Mouse (Mus musculus) mouse trophoblast stem cell (cell line): ENCODE results near the gene Atp2b2.

Experiments
- in situ Hi-C, 2 experiments: fragments of 300-500 bp; cut with MseI, MboI; formaldehyde crosslinking; loops; 2 replicates in 1 of 2; 3 replicates in 1 of 2; pipeline ENCODE4 v1.15.1; 2025

Gene Atp2b2

DNA sequence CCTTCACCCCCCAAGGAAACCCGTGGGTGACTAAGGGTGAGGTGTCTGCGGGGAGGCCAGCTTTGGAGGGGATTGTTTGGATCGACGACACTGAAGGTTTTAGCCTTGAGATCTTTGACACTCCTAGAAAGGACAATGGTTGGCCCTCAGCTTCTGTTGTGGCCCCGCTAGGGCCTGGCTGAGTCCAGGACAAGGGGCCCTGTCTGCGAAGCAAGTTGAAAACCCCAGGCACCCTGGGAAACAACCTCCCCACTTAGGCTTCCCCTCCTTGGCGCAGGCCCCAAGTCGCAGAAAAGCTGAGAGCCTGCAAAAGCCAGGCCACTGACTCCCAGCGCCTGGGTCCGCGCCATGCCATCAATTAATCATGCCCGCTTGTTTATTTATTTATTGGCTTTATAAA, at the start of gene Atp2b2:
Atp2b2 (minus strand) TSS at position 282 of the 400 bp plus-strand sequence.
- in situ Hi-C loops = no loop called here

DNA sequence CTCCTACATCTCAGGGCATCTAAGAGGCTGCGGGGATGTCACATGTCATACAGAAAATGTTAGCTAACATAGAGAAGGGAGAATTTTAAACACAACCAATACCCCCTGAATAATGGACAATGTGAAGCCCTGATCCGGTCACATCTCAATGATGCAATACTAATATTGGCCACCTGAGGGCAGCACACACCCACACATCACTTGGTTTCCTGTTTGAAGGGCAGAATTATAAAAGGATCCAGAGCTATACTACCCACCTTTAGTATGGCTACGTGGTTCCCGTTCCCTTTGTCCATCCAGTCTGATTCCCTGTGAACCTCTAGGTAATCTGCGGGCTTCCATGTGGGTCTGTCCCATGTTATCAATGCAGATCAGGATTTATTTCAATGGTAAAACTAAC, 47.2 kb upstream of the Atp2b2 start:
- in situ Hi-C loops = loop anchor here (5.0 to 25.0 kb wide), 2 partner anchors 248 to 373 kb away; no protein-coding TSS in a partner anchor

DNA sequence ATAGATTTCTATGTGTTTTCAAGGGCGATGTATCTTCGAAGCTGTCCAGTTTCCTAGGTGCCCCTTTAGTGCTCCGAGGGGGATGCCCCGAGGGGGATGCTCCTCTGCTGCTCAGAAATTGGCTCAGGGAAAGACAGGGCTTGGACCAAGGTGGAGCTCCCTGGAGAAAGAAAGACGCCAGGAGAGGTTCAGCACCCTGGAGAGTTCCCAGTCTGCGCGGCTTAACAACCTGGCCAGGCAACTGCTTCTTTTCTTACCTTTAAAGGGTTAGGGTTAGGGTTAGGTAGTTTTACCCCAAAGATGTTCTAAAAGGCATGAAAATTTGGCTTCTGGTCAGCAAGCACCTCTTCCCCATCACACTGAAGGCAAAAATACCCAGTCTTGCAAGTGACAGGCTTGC, 44.7 kb upstream of the Atp2b2 start:
- in situ Hi-C loops = loop anchor here (5.0 to 25.0 kb wide), 2 partner anchors 250 to 375 kb away; no protein-coding TSS in a partner anchor

DNA sequence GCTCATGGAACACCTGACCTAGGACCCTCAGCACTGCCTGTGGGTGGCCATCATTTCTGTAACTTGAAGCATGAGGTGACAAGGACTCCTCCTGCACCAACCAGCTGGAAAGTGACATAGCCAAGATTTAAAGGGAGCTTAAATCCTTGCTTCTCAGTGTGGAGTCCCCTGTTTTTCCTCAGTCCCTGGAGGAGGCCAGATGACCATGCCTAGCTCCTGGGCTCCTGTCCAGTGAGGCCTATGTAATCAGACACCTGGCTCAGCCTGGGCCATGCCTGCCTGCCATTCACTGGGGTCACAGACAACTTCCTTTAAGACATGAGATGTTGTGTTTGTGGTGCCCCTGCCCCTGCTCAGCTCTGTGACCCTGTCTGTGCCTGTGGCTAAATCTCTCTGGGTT, 36.1 kb upstream of the Atp2b2 start:
- in situ Hi-C loops = loop anchor here in 1 of 2 experiments (5.0 to 25.0 kb wide), 2 partner anchors 316 to 384 kb away; no protein-coding TSS in a partner anchor

DNA sequence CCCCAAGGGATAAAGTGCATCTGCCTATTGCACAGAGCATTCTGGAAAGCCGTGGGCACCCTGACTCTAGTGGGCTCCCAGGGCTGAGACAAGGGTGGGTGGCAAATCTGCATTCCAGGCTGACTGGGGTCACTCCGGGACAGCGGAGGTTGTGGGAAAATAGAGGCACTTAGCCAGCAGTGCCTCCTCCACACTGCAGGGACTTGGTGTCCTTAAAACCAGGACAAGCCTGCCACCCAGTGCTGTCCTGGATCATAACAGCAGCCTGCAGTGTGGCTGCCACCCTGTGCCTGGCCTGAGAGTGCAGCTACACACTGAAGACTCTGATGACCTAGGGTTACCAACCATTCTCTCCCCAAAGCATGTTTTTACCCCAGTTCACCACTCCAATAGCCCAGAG, 34.1 kb upstream of the Atp2b2 start:
- in situ Hi-C loops = loop anchor here in 1 of 2 experiments (5.0 to 25.0 kb wide), 2 partner anchors 314 to 386 kb away; no protein-coding TSS in a partner anchor

DNA sequence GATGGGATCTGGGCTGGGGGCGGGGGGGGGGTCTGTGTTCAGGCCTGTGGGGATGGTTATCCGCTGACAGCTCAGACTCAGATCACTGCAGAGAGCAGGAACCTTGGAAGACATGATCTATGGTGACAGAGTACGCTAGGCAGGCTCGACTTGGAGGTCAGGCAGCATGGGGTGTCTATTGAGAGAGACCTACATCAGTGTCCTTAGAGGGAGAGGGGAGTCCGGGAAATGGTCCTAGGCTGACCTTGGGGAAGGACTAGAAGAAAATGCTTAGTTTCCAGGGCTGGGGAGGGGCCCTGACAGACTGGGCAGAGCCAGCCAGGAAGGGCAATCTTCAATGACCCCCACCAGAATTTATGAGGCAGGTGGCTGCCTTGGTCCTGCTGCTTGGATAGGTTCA, 33.6 kb upstream of the Atp2b2 start:
- in situ Hi-C loops = loop anchor here in 1 of 2 experiments (5.0 to 25.0 kb wide), 2 partner anchors 314 to 386 kb away; no protein-coding TSS in a partner anchor

DNA sequence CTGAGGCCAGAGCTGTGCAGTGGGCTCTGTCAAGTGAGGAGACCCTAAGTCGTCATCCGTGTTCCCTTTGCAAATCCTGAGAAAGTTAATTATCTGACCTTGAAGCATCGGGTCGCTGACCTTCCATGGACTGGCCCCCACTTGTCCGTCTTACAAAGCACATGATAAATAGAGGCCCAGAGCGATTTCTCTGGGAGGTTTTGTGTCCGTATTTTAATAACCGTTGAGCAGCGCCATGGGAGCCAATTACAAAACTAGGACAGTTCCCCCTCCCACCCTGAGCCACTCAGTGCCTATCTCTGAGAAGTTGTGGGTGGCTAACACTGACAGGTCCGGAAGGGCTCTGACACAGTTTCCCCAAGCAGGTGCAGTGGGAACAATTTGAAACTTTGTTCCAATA, 32.5 kb upstream of the Atp2b2 start:
- in situ Hi-C loops = loop anchor here (5.0 to 25.0 kb wide), 2 partner anchors 313 to 387 kb away; no protein-coding TSS in a partner anchor

DNA sequence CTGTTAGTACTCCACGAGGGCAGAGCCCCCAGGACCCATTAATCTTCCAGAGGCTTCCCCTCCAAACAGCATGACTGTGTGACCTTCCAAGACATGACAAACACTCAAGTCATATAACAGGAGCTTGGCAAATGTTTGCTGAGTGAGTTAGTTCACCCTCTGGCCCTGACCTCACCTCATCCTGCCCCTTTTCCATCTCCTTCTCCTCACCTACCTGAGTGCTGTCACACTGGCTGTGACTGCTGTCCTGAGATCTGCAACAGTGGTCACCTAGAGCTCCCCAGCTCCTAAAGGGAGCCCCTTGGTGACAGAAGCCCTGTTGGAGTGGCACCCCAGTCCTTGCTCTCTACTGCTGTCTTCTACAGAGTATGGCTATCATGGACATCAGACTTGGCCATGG, 31.8 kb upstream of the Atp2b2 start:
- in situ Hi-C loops = loop anchor here in 1 of 2 experiments (5.0 kb wide), 1 partner anchor 312 kb away; no protein-coding TSS in a partner anchor

DNA sequence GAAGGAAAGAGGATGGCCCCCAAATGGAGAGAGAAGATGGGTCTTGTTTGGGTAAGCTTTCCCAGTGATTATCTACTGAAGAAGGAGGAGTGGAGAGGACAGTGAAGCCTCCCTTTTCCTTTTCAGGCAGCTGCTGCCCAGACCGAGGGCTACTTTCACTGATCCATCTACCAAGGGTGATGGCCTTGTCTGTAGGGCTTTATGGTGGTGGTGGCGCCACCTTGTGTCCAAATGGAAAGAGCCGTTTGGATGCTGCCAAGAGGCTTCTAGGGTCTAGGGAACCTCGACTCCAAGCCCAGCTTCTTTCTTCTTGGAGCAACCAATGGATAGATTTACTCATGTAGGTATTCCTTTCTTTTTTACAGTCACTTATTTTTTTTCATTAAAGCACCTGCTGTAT, 29.2 kb upstream of the Atp2b2 start:
- in situ Hi-C loops = loop anchor here in 1 of 2 experiments (5.0 kb wide), 1 partner anchor 309 kb away; no protein-coding TSS in a partner anchor

DNA sequence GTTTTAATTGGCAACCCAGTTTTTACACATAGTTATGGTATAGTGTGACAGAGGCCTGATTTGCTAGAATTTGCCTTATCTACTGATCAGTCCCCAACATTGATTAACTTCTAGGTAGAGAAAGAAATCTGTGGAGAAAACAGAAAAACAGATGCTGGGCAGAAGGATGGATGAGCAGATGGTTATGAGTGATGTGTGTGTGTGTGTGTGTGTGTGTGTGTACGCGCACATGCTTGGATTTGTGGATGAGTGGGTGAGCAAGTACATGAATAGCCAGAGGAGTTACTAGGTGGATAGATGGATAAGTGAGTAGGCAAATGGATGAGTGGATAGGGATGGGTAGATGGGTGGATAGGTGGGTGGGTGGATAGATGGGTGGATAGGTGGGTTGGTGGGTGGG, 20.7 kb upstream of the Atp2b2 start:
- in situ Hi-C loops = no loop called here

DNA sequence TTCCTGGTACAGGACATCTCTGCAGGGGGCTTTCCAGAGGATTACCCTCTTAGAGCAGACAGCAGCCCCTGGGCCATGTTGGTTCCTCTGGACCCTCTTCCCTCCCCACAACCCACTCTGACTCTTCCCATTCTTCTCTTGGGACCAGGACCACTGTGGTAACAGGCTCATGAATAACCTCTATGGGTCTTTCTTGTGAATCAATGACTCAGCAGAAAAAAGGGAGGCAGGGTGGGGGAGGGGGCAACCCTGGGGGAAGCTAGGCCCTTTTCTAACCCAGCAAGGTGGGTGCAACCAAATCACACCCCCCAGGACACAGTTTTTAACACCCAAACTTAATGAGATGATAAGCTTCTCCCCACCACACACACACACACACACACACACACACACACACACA, 20.3 kb upstream of the Atp2b2 start:
- in situ Hi-C loops = no loop called here

DNA sequence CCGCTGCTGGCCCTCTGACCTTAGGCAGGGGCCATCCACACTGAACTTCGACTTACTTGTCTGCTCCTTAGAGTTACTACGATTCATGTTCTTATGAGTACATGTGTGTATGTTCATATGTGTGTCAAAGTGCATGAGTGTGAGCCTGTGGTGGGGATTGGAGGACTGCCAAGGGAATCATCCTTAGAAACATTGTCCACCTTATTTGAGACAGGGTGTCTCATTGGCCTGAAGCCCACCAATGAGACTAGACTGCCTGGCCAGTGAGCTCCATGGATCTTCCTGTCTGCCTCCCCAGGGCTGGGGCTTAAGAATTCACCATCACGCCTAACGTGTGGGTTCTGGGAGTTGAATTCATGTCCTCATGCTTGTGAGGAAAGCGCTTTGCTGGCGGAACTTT, 16.8 kb upstream of the Atp2b2 start:
- in situ Hi-C loops = no loop called here

DNA sequence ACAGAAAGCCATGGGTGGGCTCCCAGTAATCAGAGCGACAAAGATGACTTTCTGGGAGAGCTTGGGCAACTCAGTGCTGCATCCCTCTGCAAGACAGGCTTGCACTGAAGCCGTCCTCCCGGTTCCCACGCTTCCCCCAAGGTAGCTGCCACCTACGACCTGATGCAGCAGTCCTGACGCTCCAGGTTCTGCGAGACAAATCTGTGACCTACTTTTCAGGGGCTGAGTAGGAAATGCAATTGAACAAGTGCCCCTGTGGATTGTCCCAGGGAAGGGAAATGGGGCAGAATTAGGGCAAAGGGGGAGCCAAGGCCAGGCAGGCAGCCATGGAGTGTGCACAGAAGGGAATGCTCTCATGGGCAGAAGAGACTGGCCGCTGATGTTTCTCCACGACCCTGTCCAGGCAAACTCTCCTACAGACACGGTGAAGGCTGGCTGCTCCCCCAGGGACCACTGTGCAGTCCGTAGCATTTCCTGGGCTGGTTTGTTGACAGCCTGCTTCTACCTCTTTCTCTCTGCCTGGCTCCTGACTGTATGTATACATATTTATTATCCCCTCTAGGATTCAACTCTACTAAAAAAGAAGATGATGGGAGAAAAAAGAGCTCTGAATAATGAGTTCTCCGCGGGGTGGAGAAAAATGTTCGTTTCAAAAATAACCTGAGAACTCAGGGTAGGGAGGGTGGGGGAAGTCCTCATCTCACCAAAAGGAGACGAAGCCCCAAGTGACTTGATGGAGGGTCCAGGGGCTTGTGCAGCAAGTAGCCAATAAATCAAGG, 15.8 kb upstream of the Atp2b2 start:
- in situ Hi-C loops = no loop called here

DNA sequence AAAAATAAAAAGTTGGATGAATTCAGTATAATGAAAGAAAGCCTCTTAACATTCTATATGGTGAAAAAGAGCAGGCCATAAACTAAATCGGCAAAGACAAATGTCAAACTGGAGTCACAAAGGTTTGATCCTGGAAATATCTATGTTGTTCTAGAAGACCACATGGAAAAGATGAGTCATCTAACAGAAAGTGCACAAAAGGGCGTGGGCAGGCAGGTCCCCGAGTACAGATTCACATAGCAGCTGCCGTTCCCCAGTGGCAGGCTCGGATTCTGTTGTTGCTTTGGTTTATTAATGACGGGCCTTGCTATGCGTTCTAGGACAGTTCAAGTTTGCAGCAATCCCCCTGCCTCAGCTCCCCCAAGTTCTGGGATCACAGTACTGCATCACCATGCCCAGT, 12.9 kb upstream of the Atp2b2 start:
- in situ Hi-C loops = no loop called here

DNA sequence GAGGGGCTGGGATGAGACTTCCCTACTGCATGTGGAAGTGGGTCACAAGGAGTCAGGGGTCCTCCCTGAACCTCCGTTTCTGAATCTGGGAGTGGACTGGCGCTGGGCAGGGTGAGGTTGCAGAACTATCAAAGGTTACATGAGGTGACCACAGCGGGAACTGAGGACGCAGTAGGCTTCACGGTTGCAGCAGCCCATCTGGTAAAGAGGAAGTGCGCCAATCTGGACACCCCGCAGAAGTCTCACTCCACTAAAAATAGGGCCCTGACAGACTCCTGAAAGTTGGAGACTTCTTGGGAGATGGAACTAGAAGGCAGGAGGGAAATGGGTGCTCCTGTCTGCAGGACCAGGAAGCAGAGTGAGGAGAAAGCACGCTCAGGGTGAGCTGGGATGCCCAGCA, 2.5 kb upstream of the Atp2b2 start:
- in situ Hi-C loops = no loop called here

DNA sequence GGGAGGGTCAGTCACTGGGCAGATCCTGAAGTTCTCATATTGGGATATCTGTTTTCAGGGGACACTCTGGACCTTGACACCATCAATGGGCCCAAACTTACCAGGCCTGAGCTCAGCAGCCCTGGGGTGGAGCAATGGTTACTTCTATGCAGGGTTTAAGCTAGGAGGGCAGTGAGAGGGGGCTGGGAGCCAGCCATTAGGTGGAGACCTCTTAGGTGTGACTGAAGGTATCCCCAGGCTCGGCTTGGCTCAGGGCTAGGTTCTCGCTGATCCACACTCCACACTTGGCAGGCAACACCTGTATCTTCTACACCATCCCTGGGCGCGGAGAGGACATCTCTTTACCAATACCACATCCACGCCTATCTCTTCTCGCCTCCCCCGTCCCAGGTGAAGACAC, 423 bp upstream of the Atp2b2 start:
- in situ Hi-C loops = no loop called here

DNA sequence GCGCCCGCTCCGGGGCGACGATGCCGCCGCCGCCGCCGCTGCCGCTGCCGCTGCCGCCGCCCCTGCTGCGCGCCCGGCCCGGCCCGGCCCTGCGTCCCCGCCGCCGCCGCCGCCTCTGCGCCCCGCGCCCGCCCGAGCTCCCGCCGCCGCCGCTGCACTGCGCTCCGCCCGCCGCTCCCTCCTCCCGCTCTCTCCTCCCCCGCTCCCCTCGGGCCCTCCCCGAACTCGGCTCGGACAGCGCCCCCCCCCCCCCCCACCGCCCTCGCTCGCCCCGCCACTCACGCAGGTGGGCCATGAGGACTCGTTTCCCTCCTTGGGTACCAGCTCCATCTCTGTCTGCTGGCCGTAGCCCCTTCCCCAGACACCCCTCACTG, 515 bp downstream of the Atp2b2 start:
- in situ Hi-C loops = no loop called here

DNA sequence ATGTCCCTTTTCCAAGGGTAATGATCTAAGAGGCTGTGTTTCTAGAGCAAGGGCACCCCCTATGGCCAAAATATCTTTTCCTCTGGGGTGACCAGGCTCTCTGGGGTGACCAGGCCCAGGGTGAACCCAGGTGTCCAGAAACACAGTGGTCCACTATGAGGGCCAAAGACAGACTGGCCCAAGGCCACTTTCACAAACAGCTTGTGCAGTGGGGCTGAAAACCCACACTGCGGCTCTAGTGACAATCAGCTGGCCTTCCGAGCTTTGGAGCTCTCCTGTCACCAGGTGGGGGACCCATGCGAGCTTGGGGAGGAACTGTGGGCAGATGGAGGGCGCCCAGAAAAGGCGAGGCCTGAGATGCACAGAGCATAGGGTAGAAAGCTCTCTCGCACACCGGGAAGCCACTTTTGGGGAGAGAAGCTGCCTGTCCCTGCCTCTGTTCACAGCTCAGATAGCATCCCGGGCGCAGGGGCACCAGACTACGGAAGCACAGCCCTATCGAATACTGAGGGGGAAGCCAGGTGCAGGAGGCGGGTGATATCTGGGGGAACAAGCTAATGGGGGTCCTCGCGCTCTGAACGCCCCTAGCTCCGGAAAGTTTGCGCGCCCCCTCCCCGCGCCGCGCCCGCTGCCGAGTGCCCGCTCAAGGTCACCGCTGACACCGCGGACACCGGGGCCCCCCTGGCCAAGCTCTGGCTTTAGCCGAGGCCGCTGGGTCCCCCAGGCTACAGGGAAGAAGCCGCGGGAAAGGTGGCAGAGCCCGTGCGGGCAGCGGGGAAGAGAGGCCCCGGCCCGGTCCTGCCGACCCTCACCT, 1.1 kb downstream of the Atp2b2 start:
- in situ Hi-C loops = no loop called here

DNA sequence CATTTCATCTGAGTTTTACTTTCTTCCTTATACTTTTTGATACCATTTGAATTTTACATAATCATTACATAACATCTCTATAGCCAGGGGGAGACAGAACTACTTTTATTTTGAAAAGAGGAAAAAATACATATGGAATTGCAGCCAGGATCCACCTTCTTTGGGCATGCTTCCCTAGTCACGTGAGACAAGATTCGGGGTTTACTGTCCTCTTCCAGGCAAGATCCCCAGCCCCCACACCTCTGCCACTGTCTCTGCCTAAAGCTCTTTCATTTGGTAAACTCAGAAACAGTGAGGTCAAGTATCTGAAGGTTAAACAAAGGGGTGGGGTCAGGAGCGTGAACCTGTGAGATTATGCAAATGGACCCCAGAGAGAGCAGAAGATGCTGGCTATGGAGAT, 6.7 kb downstream of the Atp2b2 start:
- in situ Hi-C loops = no loop called here

DNA sequence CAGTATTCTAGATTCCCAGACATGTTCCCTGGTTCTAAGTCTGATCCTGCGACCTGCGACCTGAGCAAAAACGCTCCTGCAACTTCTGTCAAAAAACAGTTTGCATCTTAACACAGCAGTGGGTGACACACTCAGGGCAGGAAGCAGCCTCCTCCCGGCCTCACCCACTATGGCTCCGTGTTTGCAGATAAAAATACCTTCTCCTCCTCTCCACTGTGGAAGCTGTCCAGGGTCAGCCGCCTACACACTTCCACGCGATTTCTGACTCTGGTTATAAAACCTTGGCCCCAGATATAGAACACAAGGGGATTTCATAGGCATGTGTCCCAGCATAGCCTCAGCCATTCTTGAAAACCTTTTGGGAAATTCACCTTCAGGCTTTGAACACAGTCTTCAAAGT, 9.6 kb downstream of the Atp2b2 start:
- in situ Hi-C loops = no loop called here

DNA sequence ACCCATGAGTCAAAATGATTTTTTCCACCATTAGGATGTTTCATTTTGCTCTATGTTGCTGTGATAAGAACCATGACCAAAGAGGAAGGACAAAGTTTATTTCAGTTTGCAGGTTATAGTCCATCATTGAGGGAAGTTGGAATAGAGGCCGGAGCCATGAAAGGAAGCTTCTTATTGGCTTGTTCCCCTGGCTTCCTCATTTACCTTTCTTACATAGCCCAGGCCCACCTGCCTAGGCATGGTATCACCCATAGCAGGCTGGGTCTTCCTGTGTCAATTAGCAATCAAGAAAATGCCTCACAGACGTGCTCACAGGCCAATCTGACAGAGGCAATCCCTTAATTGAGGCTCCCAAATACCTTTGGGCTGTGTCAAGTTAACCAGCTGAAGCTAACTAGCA, 18.6 kb downstream of the Atp2b2 start:
- in situ Hi-C loops = no loop called here

DNA sequence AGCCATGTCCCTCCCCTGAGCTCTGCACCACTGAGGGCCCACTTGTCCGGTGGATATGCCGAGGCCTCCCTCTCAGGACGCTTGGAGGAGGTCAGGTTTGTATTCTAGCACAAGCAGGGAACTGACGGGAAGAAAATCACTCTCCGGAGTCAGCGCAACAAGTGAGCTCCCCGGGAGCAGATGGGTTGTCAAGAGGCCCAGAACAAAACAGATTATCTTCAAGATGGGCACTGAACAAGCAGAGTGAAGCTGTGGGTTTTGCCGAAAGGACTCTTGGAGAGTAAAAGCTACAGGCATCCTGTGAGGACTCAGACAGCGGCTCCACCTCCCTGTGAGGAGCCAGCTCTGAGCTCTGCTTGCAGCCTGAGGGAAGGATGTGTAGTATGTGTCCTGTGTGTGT, 20.3 kb downstream of the Atp2b2 start:
- in situ Hi-C loops = no loop called here
